Mouse (Mus musculus) testis, postnatal 10 days (tissue): ENCODE measurements around the gene Itga7.
"Not testable (repeated sequence)": the region's sequence is repeated elsewhere in the genome, so short reads cannot be mapped to it uniquely, and the experiment has no call there.

Experiments
- DNase-seq: peaks from one replicate; pipeline ENCODE4 v3.0.0; 2021; ENCODE audit warnings: low spot score

Gene Itga7

GRCm38 (mm10) chr10:128935826-128936440, 2.3 kb downstream of the Itga7 start:
- DNase-seq, result no peak

GRCm38 (mm10) chr10:128937756-128938390, 4.3 kb downstream of the Itga7 start:
- DNase-seq, result no peak

GRCm38 (mm10) chr10:128938457-128938856, 4.8 kb downstream of the Itga7 start:
- no peak for DNase-seq

- DNase-seq, result no peak
These were observed 5.4 kb downstream of the Itga7 start for GRCm38 (mm10) chr10:128938974-128939373.

- DNase-seq, result no peak
These were observed 7.0 kb downstream of the Itga7 start for GRCm38 (mm10) chr10:128940475-128941061.

- DNase-seq, result peak; percentile 63
These were observed 12.1 kb downstream of the Itga7 start for GRCm38 (mm10) chr10:128945675-128946074.

GRCm38 (mm10) chr10:128947496-128947895, 13.9 kb downstream of the Itga7 start:
- no peak for DNase-seq

- no peak for DNase-seq
These were observed 16.7 kb downstream of the Itga7 start for GRCm38 (mm10) chr10:128950208-128950887.

- no peak for DNase-seq
These were observed 24.7 kb downstream of the Itga7 start for GRCm38 (mm10) chr10:128958340-128958739.

- DNase-seq, result no peak
These were observed 26.5 kb downstream of the Itga7 start for GRCm38 (mm10) chr10:128960142-128960541.

- no peak for DNase-seq
These were observed 27.3 kb downstream of the Itga7 start, which contains the start of gene Mettl7b for GRCm38 (mm10) chr10:128960590-128961584. TSS of gene Mettl7b (minus strand) at chr10:128960988.

- DNase-seq, result no peak
These were observed 31.3 kb downstream of the Itga7 start for GRCm38 (mm10) chr10:128964961-128965360.

- DNase-seq, result no peak
These were observed 32.3 kb downstream of the Itga7 start for GRCm38 (mm10) chr10:128965871-128966270.

GRCm38 (mm10) chr10:128968341-128968749, 34.7 kb downstream of the Itga7 start:
- no peak for DNase-seq

GRCm38 (mm10) chr10:128970740-128971250, 37.2 kb downstream of the Itga7 start:
- DNase-seq, result no peak

- DNase-seq, result peak; percentile 10
These were observed 39.2 kb downstream of the Itga7 start for GRCm38 (mm10) chr10:128972841-128973240.

GRCm38 (mm10) chr10:128976395-128976794, 42.8 kb downstream of the Itga7 start:
- DNase-seq, result no peak

GRCm38 (mm10) chr10:128977522-128978114, 44.0 kb downstream of the Itga7 start:
- DNase-seq, result peak; percentile 57

- no peak for DNase-seq
These were observed 47.2 kb downstream of the Itga7 start for GRCm38 (mm10) chr10:128980644-128981365.

- not testable (repeated sequence) for DNase-seq
These were observed 55.5 kb downstream of the Itga7 start, which contains the start of gene Olfr9 for GRCm38 (mm10) chr10:128989131-128989530. TSS of gene Olfr9 (plus strand) at chr10:128989431.
